Mouse (Mus musculus): ENCODE data around the gene Cdkn1b. TPM values are rescaled to one million over a fixed set of nuclear protein-coding genes. Genes with fewer than 3 reads are reported as not detected.

The Cdkn1b gene
- total RNA-seq, 2 experiments from 2014 or later: 47.0 to 51.8 TPM

- DNase-seq: no peak
These were observed 16.8 kb upstream of the Cdkn1b start for GRCm38 (mm10) chr6:134903368-134903767.

- DNase-seq: no peak
These were observed 16.0 kb upstream of the Cdkn1b start for GRCm38 (mm10) chr6:134903891-134904884.

- no peak for DNase-seq
These were observed 14.4 kb upstream of the Cdkn1b start for GRCm38 (mm10) chr6:134905811-134906210.

- DNase-seq: no peak
These were observed 5.7 kb upstream of the Cdkn1b start for GRCm38 (mm10) chr6:134914523-134914922.

GRCm38 (mm10) chr6:134916641-134917040 is 3.6 kb upstream of the Cdkn1b start:
- no peak for DNase-seq

- DNase-seq: peak; percentile 47
These were observed 3.1 kb upstream of the Cdkn1b start for GRCm38 (mm10) chr6:134917087-134917486.

GRCm38 (mm10) chr6:134918769-134919168 is 1.4 kb upstream of the Cdkn1b start:
- no peak for DNase-seq

- no peak for DNase-seq
These were observed 551 bp upstream of the Cdkn1b start for GRCm38 (mm10) chr6:134919511-134920189.

GRCm38 (mm10) chr6:134921014-134921694 is 953 bp downstream of the Cdkn1b start:
- peak; percentile 56 for DNase-seq

GRCm38 (mm10) chr6:134921695-134922510 is 1.7 kb downstream of the Cdkn1b start:
- no peak for DNase-seq

GRCm38 (mm10) chr6:134922511-134923195 is 2.5 kb downstream of the Cdkn1b start:
- no peak for DNase-seq

GRCm38 (mm10) chr6:134923670-134924069 is 3.5 kb downstream of the Cdkn1b start:
- DNase-seq: no peak

GRCm38 (mm10) chr6:134924262-134924661 is 4.1 kb downstream of the Cdkn1b start:
- no peak for DNase-seq

GRCm38 (mm10) chr6:134925673-134926337 is 5.6 kb downstream of the Cdkn1b start:
- DNase-seq: no peak

- no peak for DNase-seq
These were observed 6.1 kb downstream of the Cdkn1b start for GRCm38 (mm10) chr6:134926338-134926705.

- peak; percentile 64 for DNase-seq
These were observed 6.8 kb downstream of the Cdkn1b start for GRCm38 (mm10) chr6:134926803-134927594.

GRCm38 (mm10) chr6:134927595-134928095 is 7.4 kb downstream of the Cdkn1b start:
- peak; percentile 27 for DNase-seq

- DNase-seq: peak; percentile 74
These were observed 8.1 kb downstream of the Cdkn1b start for GRCm38 (mm10) chr6:134928096-134928888.

- no peak for DNase-seq
These were observed 8.7 kb downstream of the Cdkn1b start for GRCm38 (mm10) chr6:134928889-134929310.
